Mouse (Mus musculus) CH12.LX (cell line): ENCODE results near the gene Pde11a. TPM values are rescaled to one million over a fixed set of nuclear protein-coding genes. Genes with fewer than 3 reads are reported as not detected.

Experiments used
- polyA plus RNA-seq: library from polyadenylated mRNA; unstranded; fragments of >175 nt; gene quantifications from 2 replicates; pipeline ENCODE4 v1.2.1, GENCODE M21; 2012; ENCODE audit warnings: low read depth; ENCODE audit not compliant: insufficient read length
- total RNA-seq, 2 experiments: library from RNA; depleted of rRNA; stranded (reverse); fragments of 300-350 nt in 1 of 2; fragments of >200 nt in 1 of 2; gene quantifications; 2 replicates each; pipeline ENCODE4 v1.2.3; 2012 to 2014

Pde11a gene
- total and polyA plus RNA-seq, 3 experiments = 0.14 to 0.38 (median 0.21) TPM

Other genes with a start within 250 kb of the Pde11a start
- not detected in 2 replicates for gene Cyct, start 21.7 kb upstream of the Pde11a start, total RNA-seq (2012; rRNA removed)
- not detected in 2 replicates for gene Cyct, start 21.7 kb upstream of the Pde11a start, total RNA-seq (2014; rRNA removed)
- gene Cyct, start 21.7 kb upstream of the Pde11a start, polyA plus RNA-seq = not detected in 2 replicates
- gene Rbm45, start 31.2 kb upstream of the Pde11a start, total RNA-seq (2012; rRNA removed) = 53.7 and 60.2 TPM in 2 replicates
- 59.7 and 61.4 TPM in 2 replicates for gene Rbm45, start 31.2 kb upstream of the Pde11a start, total RNA-seq (2014; rRNA removed)
- gene Rbm45, start 31.2 kb upstream of the Pde11a start, polyA plus RNA-seq = 53.3 and 56.0 TPM in 2 replicates
- gene Osbpl6, start 67.7 kb upstream of the Pde11a start, total RNA-seq (2012; rRNA removed) = 0.38 TPM in 1 of 2 replicates, not detected in the other
- 0.19 TPM in 2 replicates for gene Osbpl6, start 67.7 kb upstream of the Pde11a start, total RNA-seq (2014; rRNA removed)
- gene Osbpl6, start 67.7 kb upstream of the Pde11a start, polyA plus RNA-seq = 0.35 and 0.60 TPM in 2 replicates